Comparison of ENCODE assay signal across 10 mouse cellular contexts in the genomic region with DNA sequence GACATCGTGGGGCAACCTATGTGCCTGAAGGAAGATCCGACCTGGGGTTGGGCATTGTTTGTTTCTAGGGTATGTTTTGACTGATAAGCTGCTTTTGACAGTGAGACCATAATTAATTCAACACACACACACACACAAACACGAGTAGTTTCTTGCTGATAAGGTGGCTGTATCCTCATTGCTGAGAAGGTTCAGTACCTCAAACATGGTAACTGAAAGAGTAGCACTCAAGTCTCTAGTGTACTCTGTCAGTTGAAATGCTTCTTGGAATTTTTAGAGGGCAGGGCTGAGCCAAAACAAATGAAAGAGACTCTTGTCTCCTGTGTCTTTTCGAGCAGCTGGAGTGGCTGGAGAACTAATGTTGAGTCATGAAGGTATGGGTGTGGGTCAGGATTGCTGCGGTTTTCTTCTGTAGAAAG. TPM values are rescaled to one million over a fixed set of nuclear protein-coding genes. Genes with fewer than 3 reads are reported as not detected.
DNase-seq lines count a peak whose midpoint lies in the region; ATAC-seq lines count a peak whose summit lies in the region.
"Had no signal": no experiment of that assay in that cellular context is flagged by ENCODE, and none has a peak within 500 bp of the region (broad histone marks: within the 10 kb centered on the region; RNA-seq: fewer than 3 reads in every experiment).

No protein-coding gene starts in this region.

- H3K27ac ChIP-seq in heart, embryonic 14.5 days (replicated peaks in 1 of 2; ENCODE audit: control insufficient read depth in 1 of 2, insufficient read depth in 1 of 2, low read depth in 2 of 2, low read length in 2 of 2), result peak overlapping the region; percentile 21 to 68; a peak in 3 of 4 replicates
- peak overlapping the region; percentile 64 for H3K27ac ChIP-seq in liver, embryonic 11.5 days (ENCODE audit: low read depth, low read length)
- H3K27ac ChIP-seq: kidney, postnatal 0 days had no signal

- ATAC-seq in heart, embryonic 14.5 days (ENCODE audit: insufficient number of reproducible peaks, insufficient read depth, low FRiP score, low read depth), result no peak
- peak; percentile 57 for ATAC-seq in liver, embryonic 11.5 days (replicated peaks; ENCODE audit: low FRiP score)

- DNase-seq in heart, adult 8-10 months (ENCODE audit: low spot score), result no peak
- peak; percentile 3 for DNase-seq in ES-CJ7 (ENCODE audit: low read depth, low spot score)
- no peak for DNase-seq in liver, embryonic 11.5 days (ENCODE audit: low spot score)
- peak; percentile 68 for DNase-seq in lung, postnatal 36 days
- DNase-seq in gastrocnemius, postnatal 36 days, result no peak
- no peak for DNase-seq in adipocyte (ENCODE audit: low spot score)
- DNase-seq in ovary, adult 18-20 months (ENCODE audit: low spot score), result no peak
- DNase-seq: thymus, adult 18-20 months had no signal

- H3K27me3 ChIP-seq in heart, embryonic 14.5 days (ENCODE audit: control insufficient read depth, insufficient read depth, low read length), result no peaks in the 10 kb centered on the region
- H3K27me3 ChIP-seq in liver, embryonic 11.5 days (replicated peaks; ENCODE audit: control insufficient read depth, insufficient read depth, low read length), result no peaks in the 10 kb centered on the region

- 42% methylated on average over 5 of the region's 5 CpGs for WGBS in heart, embryonic 14.5 days
- whole genome bisulfite sequencing in liver, embryonic 11.5 days, result 38% methylated on average over 5 of the region's 5 CpGs

- H3K36me3 ChIP-seq in heart, embryonic 14.5 days (ENCODE audit: control insufficient read depth, insufficient read depth, low read length), result 0 out of 2 replicates have a peak, but pooled peaks cover 4% of the 10 kb centered on the region
- no peaks in the 10 kb centered on the region for H3K36me3 ChIP-seq in liver, embryonic 11.5 days (ENCODE audit: control insufficient read depth, insufficient read depth, low read length)

- no peak overlapping the region for H3K9ac ChIP-seq in heart, embryonic 14.5 days (ENCODE audit: low read length)
- no peak overlapping the region for H3K9ac ChIP-seq in liver, embryonic 11.5 days (ENCODE audit: low read depth, low read length)

- H3K9me3 ChIP-seq in heart, embryonic 14.5 days (ENCODE audit: control insufficient read depth, low read length), result no peaks in the 10 kb centered on the region
- H3K9me3 ChIP-seq in liver, embryonic 11.5 days (ENCODE audit: control insufficient read depth, low read length), result no peaks in the 10 kb centered on the region

- intact Hi-C loops in gastrocnemius, postnatal 36 days (cut with DNase I), result no loop called here

- H3K4me3 ChIP-seq in heart, embryonic 14.5 days (ENCODE audit: control insufficient read depth in 1 of 2, insufficient read depth in 1 of 2, low read depth in 1 of 2, low read length in 2 of 2), result no peak overlapping the region
- no peak overlapping the region for H3K4me3 ChIP-seq in liver, embryonic 11.5 days (ENCODE audit: low read depth, low read length)

- H3K4me2 ChIP-seq in heart, embryonic 14.5 days (ENCODE audit: low read length), result no peak overlapping the region
- peak overlapping the region; percentile 44 for H3K4me2 ChIP-seq in liver, embryonic 11.5 days

- H3K4me1 ChIP-seq in heart, embryonic 14.5 days (ENCODE audit: control insufficient read depth in 2 of 2, insufficient read depth in 2 of 2, low read length in 2 of 2), result peaks cover 18 to 43% of the 10 kb centered on the region in 2 experiments
- H3K4me1 ChIP-seq in liver, embryonic 11.5 days (replicated peaks; ENCODE audit: control insufficient read depth, insufficient read depth, low read length), result peaks cover 10% of the 10 kb centered on the region

RNA-seq across cellular contexts. Expression of a gene that starts 38.4 kb away (rescaled TPM):
- polyA plus RNA-seq in heart, embryonic 14.5 days (2014; fragmentation: Nextera tagmentation; extraction: Ambion mirVana), result 191 and 209 TPM in 2 replicates
- total RNA-seq in heart, adult 8-10 months (2022), result 100 to 1,000 TPM in 2 of 4 experiments, 10 to 100 TPM in 2; 84.4 to 109 (median 102) TPM
- 116 and 131 TPM in 2 replicates for polyA plus RNA-seq in liver, embryonic 11.5 days (2014; fragmentation: Nextera tagmentation; extraction: Ambion mirVana)
- 10 to 100 TPM; 24.7 to 26.7 TPM for total RNA-seq in gastrocnemius, postnatal 36 days (2021)

Comparison
In these comparisons a context has a peak if more than half of its experiments do, and no peak if none do; other contexts are left out.
1. DNase-seq: peak in ES-CJ7 (single experiment) and lung, postnatal 36 days (single experiment); none in heart, adult 8-10 months (single experiment), liver, embryonic 11.5 days (single experiment), gastrocnemius, postnatal 36 days (0 of 2), adipocyte (single experiment) and ovary, adult 18-20 months (single experiment).